Mouse (Mus musculus) stomach, embryonic 16.5 days (tissue): ENCODE data around the gene Muc3. TPM values are rescaled to one million over a fixed set of nuclear protein-coding genes. Genes with fewer than 3 reads are reported as not detected.
A peak's percentile ranks its signal among the peaks of the same experiment; 100 is the strongest.
"Not testable (repeated sequence)": the region's sequence is repeated elsewhere in the genome, so short reads cannot be mapped to it uniquely, and the experiment has no call there.

Experiments
- ATAC-seq: fragments of 200-750 bp; cut with Nextera tagmentation; 2 replicates; pipeline ENCODE4 v1.8.0; 2017; ENCODE audit warnings: moderate number of reproducible peaks, moderate TSS enrichment; ENCODE audit not compliant: insufficient read depth, low FRiP score
- H3K27ac ChIP-seq: fragments of 300-500 bp; sonication (generic); 2 replicates; pipeline ENCODE4 v1.5.1; 2014; ENCODE audit warnings: low read length
- H3K27me3 ChIP-seq: fragments of 300-500 bp; sonication (generic); 2 replicates; pipeline ENCODE4 v1.6.1; 2014; ENCODE audit warnings: low read length, control low read depth, mixed read lengths; ENCODE audit not compliant: control insufficient read depth, insufficient read depth
- H3K36me3 ChIP-seq: fragments of 300-500 bp; sonication (generic); 2 replicates; pipeline ENCODE4 v1.6.1; 2014; ENCODE audit warnings: low read length; ENCODE audit not compliant: control insufficient read depth, insufficient read depth
- H3K4me1 ChIP-seq: fragments of 300-500 bp; sonication (generic); 2 replicates; pipeline ENCODE4 v1.6.1; 2014; ENCODE audit warnings: low read length, control low read depth, mixed read lengths; ENCODE audit not compliant: control insufficient read depth, insufficient read depth
- H3K4me2 ChIP-seq: fragments of 300-500 bp; sonication (generic); 2 replicates; pipeline ENCODE4 v1.6.1; 2014; ENCODE audit warnings: low read depth, low read length, mixed read lengths
- H3K4me3 ChIP-seq: fragments of 300-500 bp; sonication (generic); replicated peaks from 2 replicates; pipeline ENCODE4 v1.5.1; 2014; ENCODE audit warnings: mild to moderate bottlenecking, low read length
- H3K9ac ChIP-seq: fragments of 300-500 bp; sonication (generic); 2 replicates; pipeline ENCODE4 v1.6.1; 2014; ENCODE audit warnings: low read length
- H3K9me3 ChIP-seq: fragments of 300-500 bp; sonication (generic); replicated peaks from 2 replicates; pipeline ENCODE4 v1.6.1; 2016; ENCODE audit warnings: low read length, control low read depth; ENCODE audit not compliant: control insufficient read depth
- WGBS: fragments of 180-500 bp; shearing (Covaris S2); extraction: QIAGEN DNeasy Blood & Tissue Kit; methylation state at CpG from one replicate; pipeline ENCODE4 v1.1.7; 2014; 5-methylcytosine and 5-hydroxymethylcytosine counted together
- polyA plus RNA-seq: library from polyadenylated mRNA; unstranded; fragments of >200 nt; fragmentation: Nextera tagmentation; extraction: Ambion mirVana; gene quantifications from 2 replicates; pipeline ENCODE4 v1.2.1, GENCODE M21; 2015

Gene Muc3
- 0.15 TPM in 1 of 2 replicates, not detected in the other for polyA plus RNA-seq

DNA sequence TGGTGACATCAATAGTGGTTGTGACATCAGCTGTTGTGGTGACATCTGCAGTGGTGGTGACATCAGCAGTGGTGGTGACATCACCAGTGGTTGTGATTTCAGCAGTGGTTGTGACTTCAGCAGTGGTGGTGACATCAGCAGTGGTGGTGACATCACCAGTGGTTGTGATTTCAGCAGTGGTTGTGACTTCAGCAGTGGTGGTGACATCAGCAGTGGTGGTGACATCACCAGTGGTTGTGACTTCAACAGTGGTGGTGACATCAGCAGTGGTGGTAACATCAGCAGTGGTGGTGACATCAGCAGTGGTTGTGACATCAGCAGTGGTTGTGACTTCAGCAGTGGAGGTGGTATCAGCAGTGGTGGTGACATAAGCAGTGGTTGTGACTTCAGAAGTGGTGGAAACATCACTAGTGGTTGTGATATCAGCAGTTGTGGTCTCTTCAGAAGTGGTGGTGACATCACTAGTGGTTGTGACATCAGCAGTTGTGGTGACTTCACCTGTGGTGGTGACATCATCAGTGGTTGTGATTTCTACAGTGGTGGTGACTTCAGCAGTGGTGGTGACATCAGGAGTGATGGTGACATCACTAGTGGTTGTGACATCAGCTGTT, at the start of gene Muc3:
Gene Muc3 (minus strand): TSS at position 51 of the 611 bp plus-strand sequence.
- H3K9ac ChIP-seq, ATAC-seq, H3K4me3 ChIP-seq, H3K27ac ChIP-seq, H3K4me2 ChIP-seq, H3K4me1 ChIP-seq, H3K36me3 ChIP-seq, H3K27me3 ChIP-seq: not testable (repeated sequence)
- peaks cover 17% of the 10 kb centered on the region; the same call in 1 of the 2 replicates for H3K9me3 ChIP-seq

DNA sequence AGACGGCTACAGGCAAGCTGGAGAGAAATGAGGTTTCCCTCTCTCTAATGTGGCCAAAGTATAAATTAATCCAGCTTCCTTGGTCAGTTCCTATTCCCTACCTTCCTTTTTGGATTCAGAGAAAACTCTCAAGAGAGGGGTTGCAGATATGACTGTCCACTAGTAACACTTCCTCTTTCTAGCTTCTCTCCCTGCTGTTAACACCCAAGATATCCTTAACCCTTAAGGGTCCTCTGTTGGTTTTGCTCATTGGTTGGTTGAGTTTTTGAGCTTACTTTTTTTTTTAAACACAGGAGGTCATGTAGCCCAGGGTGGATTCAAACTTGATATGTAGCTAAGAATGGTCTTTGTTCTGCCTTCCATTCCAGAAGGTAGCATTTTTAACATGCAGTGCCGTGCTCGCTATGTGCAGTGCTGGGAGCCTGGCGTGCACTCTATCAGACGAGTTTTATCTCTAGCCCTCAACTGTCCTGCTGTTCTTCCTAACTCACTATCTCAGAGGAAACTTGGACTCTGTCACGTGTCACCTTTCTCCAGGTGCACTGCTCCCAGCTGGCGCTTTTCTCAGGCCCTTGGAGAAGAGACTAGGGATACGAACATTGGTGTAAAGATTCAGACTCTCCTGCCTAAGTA, 45.5 kb upstream of the Muc3 start:
- Histone ChIP-seq H3K9me3 (no peaks in the 10 kb centered on the region), H3K27me3 (no peaks in the 10 kb centered on the region), H3K4me3 (no peak overlapping the region), H3K36me3 (no peaks in the 10 kb centered on the region), H3K4me2 (no peak overlapping the region), H3K27ac (no peak overlapping the region), H3K9ac (no peak overlapping the region), H3K4me1 (no peaks in the 10 kb centered on the region)
- 64% methylated on average over 8 of the region's 8 CpGs for WGBS
- no peak for ATAC-seq

DNA sequence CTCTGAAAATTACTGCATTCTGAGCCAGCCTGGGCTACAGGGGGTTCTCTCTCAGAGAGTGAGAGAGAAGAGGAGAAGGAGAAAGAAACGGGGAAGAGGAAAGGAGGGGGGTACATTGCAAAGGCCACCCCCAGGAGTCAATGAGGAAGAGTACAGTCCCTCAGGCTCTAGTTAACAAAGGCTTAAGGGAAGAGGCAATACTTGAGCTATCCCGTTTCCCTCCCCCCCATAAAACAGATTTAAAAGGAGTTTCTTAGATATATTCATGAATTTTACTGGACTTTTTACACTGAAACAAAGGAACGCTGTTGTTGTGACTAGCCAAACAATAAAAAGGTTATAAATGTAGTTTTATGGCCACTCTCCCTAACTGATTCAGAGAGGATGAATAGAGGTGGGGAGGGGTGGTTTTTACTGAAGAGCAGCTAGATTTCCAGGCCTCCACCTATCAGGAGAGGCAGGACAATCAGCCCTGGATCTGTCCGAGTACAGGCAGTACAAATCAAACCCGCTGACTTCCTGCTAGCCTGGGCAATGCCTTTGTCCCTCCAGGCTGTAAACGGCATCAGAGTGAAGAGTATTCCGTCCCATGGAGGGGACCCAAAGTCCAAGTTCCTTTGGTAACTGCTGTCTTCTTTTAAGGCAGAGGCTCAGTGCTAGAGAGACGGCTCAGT, 44.3 kb upstream of the Muc3 start:
- H3K4me1 ChIP-seq, result no peaks in the 10 kb centered on the region
- no peaks in the 10 kb centered on the region for H3K9me3 ChIP-seq
- no peak overlapping the region for H3K27ac ChIP-seq
- H3K4me3 ChIP-seq, result no peak overlapping the region
- 66% methylated on average over 8 of the region's 8 CpGs for WGBS
- no peak overlapping the region for H3K4me2 ChIP-seq
- no peak for ATAC-seq
- H3K27me3 ChIP-seq, result no peaks in the 10 kb centered on the region
- H3K36me3 ChIP-seq, result no peaks in the 10 kb centered on the region
- no peak overlapping the region for H3K9ac ChIP-seq

DNA sequence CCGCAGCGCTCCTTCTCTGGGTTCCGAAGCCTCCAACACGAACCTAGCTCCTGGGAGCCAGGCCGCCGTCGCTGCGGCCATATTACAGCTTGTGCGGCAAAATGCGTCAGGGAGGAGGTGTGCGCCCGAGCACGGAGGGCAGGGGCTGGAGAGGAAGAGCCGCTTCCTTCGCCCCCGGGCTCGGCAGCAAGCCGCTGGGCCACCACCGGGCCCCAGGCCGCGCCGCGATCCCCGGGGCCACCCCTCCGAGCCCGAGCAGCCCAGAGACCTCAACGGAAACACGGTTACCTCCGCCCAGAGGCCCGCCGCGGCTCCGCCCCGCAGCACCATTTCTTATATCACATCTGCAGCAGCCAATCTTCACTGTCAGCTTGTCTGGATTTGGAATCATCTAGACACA, 40.2 kb upstream of the Muc3 start:
- H3K4me1 ChIP-seq, result no peaks in the 10 kb centered on the region
- ATAC-seq, result no peak
- under 1% methylated on average over 34 of the region's 34 CpGs for WGBS
- peak overlapping the region; percentile 68 for H3K4me2 ChIP-seq
- no peaks in the 10 kb centered on the region for H3K9me3 ChIP-seq
- no peaks in the 10 kb centered on the region for H3K36me3 ChIP-seq
- no peak overlapping the region for H3K27ac ChIP-seq
- H3K27me3 ChIP-seq, result no peaks in the 10 kb centered on the region; the same call in 1 of the 2 replicates
- peak overlapping the region; percentile 78 for H3K9ac ChIP-seq
- peak overlapping the region; percentile 58 for H3K4me3 ChIP-seq

DNA sequence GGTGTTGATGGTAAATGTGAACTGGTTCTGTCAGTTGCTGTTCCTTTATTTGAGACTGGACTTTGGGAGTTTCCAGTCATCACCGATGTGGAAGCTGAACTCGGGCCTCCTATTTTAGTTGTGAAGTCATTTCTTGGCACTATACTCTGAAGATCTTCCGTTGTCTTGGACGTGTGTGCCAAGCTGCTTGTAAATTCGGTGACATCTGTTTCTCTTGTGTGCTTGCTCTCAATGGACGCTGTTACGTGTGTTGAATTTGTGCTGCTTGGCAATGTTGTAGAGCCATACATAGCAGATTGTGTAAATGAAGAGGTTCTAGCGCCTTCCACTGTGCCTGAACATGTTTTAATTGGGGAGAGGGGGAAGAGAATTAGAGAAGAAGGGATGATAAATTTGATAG, 36.2 kb upstream of the Muc3 start:
- WGBS, result 81% methylated on average over 8 of the region's 8 CpGs
- Histone ChIP-seq H3K9me3 (no peaks in the 10 kb centered on the region), H3K4me1 (no peaks in the 10 kb centered on the region), H3K9ac (no peak overlapping the region), H3K27me3 (no peaks in the 10 kb centered on the region; the same call in 1 of the 2 replicates), H3K36me3 (no peaks in the 10 kb centered on the region), H3K4me2 (no peak overlapping the region), H3K27ac (no peak overlapping the region), H3K4me3 (no peak overlapping the region)
- no peak for ATAC-seq

DNA sequence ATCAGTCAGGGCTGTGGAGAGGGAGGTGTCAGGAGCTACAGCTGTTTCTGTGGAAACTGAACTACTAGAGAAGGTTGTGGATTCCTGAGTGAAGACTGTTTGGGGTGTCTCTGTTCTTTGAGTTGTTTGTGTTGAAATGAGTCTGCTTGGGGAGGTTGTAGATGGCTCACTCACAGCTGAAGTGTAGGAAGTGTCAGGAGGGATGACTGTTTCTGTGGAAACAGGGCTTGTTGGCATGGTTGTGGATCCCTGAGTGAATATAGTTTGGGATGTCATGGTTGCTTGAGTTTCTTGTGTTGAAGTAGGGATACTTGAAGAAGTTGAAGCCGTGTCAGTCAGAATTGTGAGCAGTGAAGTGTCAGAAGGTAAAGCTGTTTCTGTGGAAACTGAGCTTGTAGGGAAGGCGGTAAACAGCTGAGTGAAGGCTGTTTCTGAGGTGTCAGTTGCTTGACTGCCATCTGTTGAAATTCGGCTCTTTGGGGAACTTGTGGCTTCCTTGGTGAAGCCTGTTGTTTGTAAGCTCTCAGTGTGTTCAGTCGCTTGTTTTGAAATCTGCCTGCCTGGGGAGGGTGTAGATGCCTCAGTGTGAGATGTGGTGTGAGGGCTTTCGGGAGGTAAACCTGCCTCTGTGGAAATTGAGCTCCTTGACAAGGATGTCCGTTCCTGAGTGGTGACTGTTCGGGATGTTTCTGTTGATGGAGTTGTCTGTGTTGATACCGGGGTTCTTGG, 30.7 kb upstream of the Muc3 start:
- Histone ChIP-seq H3K27me3 (no peaks in the 10 kb centered on the region), H3K4me3 (no peak overlapping the region), H3K4me1 (no peaks in the 10 kb centered on the region), H3K27ac (no peak overlapping the region), H3K9ac (no peak overlapping the region), H3K9me3 (no peaks in the 10 kb centered on the region), H3K36me3 (no peaks in the 10 kb centered on the region), H3K4me2 (no peak overlapping the region)
- 72% methylated on average over 8 of the region's 8 CpGs for WGBS
- ATAC-seq, result no peak

DNA sequence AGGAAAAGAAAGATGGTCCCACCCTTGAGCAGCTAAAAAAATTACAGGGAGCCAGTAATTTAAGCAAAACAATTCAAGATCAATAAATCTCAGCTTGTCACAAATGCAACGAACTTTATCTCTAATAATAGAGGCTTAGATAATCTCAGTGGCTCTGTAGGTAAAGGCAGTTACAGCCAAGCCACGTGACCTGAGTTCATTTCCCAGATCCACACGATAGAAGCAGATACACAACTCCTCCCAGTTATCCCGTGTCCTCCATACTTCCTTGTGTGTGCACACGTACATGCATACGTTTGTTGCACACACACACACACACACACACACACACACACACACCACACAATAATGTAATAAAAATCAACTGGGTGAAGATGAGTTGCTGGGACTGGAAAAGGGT, 24.8 kb upstream of the Muc3 start:
- H3K27ac ChIP-seq, result no peak overlapping the region
- H3K27me3 ChIP-seq, result no peaks in the 10 kb centered on the region
- no peaks in the 10 kb centered on the region for H3K9me3 ChIP-seq
- no peak overlapping the region for H3K4me3 ChIP-seq
- H3K36me3 ChIP-seq, result no peaks in the 10 kb centered on the region
- 59% methylated on average over 6 of the region's 6 CpGs for WGBS
- no peaks in the 10 kb centered on the region for H3K4me1 ChIP-seq
- H3K4me2 ChIP-seq, result no peak overlapping the region
- H3K9ac ChIP-seq, result no peak overlapping the region
- ATAC-seq, result no peak

DNA sequence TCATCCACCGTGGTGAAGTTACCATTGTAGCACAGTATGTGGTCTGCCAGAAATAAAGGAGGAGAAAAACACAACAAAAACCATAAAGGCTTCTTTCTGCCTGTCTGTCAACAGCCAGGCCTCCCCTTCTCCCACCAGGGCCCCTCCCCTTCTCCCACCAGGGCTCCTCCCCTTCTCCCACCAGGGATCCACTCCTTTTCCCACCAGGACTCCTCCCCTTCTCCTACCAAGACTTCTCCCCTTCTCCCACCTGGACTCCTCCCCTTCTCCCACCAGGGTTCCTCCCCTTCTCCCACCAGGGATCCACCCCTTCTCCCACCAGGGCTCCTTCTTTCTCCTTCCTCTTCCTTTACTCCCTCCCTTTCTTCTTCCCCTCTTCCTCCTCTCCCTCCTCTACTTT, 23.5 kb upstream of the Muc3 start:
- 6% methylated on average over 1 of the region's 1 CpGs for WGBS
- no peaks in the 10 kb centered on the region for H3K4me1 ChIP-seq
- no peak for ATAC-seq
- H3K9me3 ChIP-seq, result no peaks in the 10 kb centered on the region
- no peak overlapping the region for H3K4me2 ChIP-seq
- no peaks in the 10 kb centered on the region for H3K27me3 ChIP-seq
- H3K36me3 ChIP-seq, result no peaks in the 10 kb centered on the region
- H3K27ac ChIP-seq, result no peak overlapping the region
- no peak overlapping the region for H3K4me3 ChIP-seq
- no peak overlapping the region for H3K9ac ChIP-seq

DNA sequence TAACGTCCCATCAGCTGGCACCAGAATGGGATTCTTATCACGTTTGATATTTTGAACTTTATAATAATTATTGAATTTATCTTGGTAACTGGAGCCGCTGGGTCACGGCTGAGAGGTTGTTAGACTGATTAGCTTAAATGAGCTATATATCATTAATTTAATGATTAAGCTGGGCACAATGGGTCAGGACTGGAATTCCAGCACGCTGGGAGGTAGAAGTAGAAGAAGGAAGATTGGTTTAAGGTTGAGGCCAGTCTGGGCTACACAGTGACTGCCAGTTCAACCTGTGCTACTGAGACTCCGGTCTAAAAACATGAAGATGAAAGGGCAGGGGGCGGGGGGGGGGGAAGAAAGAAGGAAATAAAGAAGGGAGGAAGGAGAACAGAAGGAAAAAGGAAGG, 22.4 kb upstream of the Muc3 start:
- H3K4me1 ChIP-seq, result no peaks in the 10 kb centered on the region
- no peak for ATAC-seq
- H3K27me3 ChIP-seq, result no peaks in the 10 kb centered on the region
- no peaks in the 10 kb centered on the region for H3K9me3 ChIP-seq
- no peak overlapping the region for H3K9ac ChIP-seq
- no peak overlapping the region for H3K4me3 ChIP-seq
- 49% methylated on average over 7 of the region's 7 CpGs for WGBS
- no peak overlapping the region for H3K27ac ChIP-seq
- H3K36me3 ChIP-seq, result no peaks in the 10 kb centered on the region
- H3K4me2 ChIP-seq, result no peak overlapping the region
